Mouse (Mus musculus): ENCODE measurements around the gene Alkal2. TPM values are rescaled to one million over a fixed set of nuclear protein-coding genes. Genes with fewer than 3 reads are reported as not detected.
A peak's percentile ranks its signal among the peaks of the same experiment; 100 is the strongest.

Gene Alkal2
- polyA plus RNA-seq (2015; fragmentation: Nextera tagmentation; extraction: Ambion mirVana): not detected in 2 replicates

DNA sequence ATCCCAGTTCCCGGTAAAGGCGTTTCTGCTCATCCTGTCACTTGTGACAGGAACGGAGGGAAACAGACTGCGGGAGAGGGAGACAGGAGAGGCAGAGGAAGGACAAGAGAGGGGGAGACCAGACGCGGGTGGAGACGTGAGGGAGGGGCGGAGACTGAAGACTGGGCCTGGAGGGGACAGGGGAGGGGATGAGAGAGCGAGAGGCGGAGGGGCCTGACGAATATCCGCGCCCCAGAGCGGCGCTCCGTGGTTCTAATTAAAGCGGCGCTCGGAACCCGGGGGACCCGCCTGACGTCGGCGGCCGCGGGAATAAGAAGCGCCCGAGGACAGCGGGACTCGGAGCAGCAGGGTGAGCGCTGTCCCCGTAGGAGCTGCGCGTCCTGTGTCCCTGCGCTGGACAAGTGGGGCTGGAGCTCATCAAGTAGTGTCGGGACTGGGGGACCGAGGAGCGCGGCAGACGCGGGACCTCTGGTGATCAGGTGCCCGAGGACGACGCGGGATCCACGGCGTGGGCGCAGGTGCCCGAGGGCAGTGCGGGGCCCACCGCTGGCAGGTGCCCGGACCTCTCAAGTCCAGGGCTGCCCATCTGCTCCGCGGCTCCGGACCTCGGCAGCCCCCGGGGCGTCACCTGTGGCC, at the start of gene Alkal2:
Gene Alkal2 (plus strand): TSS at position 337 of the 636 bp plus-strand sequence.
- H3K9me3 ChIP-seq (replicated peaks): no peaks in the 10 kb centered on the region
- peak within 1 kb of the TSS; percentile 26 for H3K4me3 ChIP-seq (replicated peaks)
- H3K36me3 ChIP-seq (replicated peaks): no peaks in the 10 kb centered on the region
- peaks cover 24% of the 10 kb centered on the region for H3K4me1 ChIP-seq (replicated peaks)
- no peak within 1 kb of the TSS for H3K27ac ChIP-seq (replicated peaks)
- H3K4me2 ChIP-seq: peak within 1 kb of the TSS; percentile 51
- 2% methylated on average over 58 of the region's 58 CpGs for WGBS (ENCODE audit: insufficient replicate concordance)
- no peak within 1 kb of the TSS for H3K9ac ChIP-seq
- 0 out of 2 replicates have a peak, but pooled peaks have one; percentile 8 for ATAC-seq (ENCODE audit: insufficient read depth)
- peaks cover 80% of the 10 kb centered on the region for H3K27me3 ChIP-seq

DNA sequence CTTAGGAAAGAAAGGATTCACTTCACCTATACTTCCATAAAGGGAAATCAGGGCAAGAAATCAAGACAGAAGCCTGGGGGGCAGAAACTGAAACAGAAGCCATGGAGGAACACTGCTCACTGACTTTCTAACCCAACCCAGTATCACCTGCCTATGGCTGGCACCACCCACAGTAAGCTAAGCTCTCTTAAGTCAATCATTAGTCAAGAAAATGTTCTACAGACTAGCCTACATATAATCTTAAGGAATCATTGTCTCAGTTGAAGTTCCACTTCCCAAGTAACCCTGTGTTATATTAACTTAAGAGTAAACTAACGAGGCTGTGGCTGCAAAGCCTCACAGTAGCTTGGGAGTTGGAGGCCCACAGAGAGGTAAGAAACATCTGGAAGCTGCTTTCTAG, 35.6 kb upstream of the Alkal2 start:
- no peaks in the 10 kb centered on the region for H3K36me3 ChIP-seq (replicated peaks)
- ATAC-seq (ENCODE audit: insufficient read depth): no peak

DNA sequence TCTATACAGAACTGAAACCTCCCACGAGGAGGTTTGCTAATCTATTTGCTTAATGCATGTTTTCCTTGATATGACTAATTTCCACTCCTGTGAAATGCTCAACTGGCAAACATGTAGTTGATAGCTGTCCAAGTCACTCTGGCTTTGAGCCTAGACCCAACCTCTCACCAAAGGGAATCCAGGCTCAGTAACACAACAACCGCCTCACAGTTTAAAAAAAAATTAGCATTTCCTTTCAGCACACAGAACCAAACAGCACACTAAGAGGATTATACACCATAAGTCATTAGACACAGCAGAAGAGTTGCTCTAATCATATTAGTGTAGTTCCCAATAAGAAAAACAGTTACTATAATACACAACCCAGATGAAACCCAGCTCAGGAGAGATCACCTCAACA, 33.2 kb upstream of the Alkal2 start:
- H3K9ac ChIP-seq: no peak overlapping the region
- H3K4me2 ChIP-seq: no peak overlapping the region
- H3K36me3 ChIP-seq (replicated peaks): no peaks in the 10 kb centered on the region
- no peak overlapping the region for H3K27ac ChIP-seq (replicated peaks)
- no peak overlapping the region for H3K4me3 ChIP-seq (replicated peaks)
- no peaks in the 10 kb centered on the region for H3K27me3 ChIP-seq
- WGBS (ENCODE audit: insufficient replicate concordance): 48% methylated on average over 2 of the region's 2 CpGs
- no peaks in the 10 kb centered on the region for H3K4me1 ChIP-seq (replicated peaks)
- H3K9me3 ChIP-seq (replicated peaks): no peaks in the 10 kb centered on the region
- no peak for ATAC-seq (ENCODE audit: insufficient read depth)

More for the DNA sequence above, 35.6 kb upstream of the Alkal2 start:
- WGBS (ENCODE audit: insufficient replicate concordance): 43% methylated on average over 1 of the region's 1 CpGs
- Histone ChIP-seq H3K4me1 (replicated peaks) (no peaks in the 10 kb centered on the region), H3K4me2 (no peak overlapping the region), H3K27ac (replicated peaks) (no peak overlapping the region), H3K9ac (no peak overlapping the region), H3K4me3 (replicated peaks) (no peak overlapping the region), H3K9me3 (replicated peaks) (no peaks in the 10 kb centered on the region), H3K27me3 (no peaks in the 10 kb centered on the region)

DNA sequence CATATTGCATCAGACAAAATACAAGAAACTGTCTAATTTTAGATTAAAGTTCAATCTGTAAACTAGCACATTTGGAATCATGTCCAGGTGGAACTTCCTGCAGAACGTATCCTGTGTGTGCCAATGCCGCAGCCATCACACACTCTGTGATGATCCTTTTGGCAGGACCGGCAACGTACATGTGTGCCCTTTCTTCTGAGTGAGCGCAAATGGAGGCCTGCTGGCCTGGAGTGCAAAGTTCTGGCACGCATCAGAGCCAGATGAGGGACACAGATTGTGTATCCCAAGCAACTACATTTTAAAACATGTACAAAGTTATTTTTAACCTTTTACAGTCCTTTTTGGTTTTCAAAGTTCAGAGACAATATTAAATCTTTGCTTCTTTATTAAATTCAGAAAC, 32.3 kb upstream of the Alkal2 start:
- Histone ChIP-seq H3K9ac (no peak overlapping the region), H3K9me3 (replicated peaks) (no peaks in the 10 kb centered on the region), H3K4me2 (no peak overlapping the region), H3K4me3 (replicated peaks) (no peak overlapping the region), H3K4me1 (replicated peaks) (no peaks in the 10 kb centered on the region), H3K27me3 (no peaks in the 10 kb centered on the region), H3K36me3 (replicated peaks) (no peaks in the 10 kb centered on the region), H3K27ac (replicated peaks) (no peak overlapping the region)
- no peak for ATAC-seq (ENCODE audit: insufficient read depth)
- 78% methylated on average over 6 of the region's 6 CpGs for WGBS (ENCODE audit: insufficient replicate concordance)

DNA sequence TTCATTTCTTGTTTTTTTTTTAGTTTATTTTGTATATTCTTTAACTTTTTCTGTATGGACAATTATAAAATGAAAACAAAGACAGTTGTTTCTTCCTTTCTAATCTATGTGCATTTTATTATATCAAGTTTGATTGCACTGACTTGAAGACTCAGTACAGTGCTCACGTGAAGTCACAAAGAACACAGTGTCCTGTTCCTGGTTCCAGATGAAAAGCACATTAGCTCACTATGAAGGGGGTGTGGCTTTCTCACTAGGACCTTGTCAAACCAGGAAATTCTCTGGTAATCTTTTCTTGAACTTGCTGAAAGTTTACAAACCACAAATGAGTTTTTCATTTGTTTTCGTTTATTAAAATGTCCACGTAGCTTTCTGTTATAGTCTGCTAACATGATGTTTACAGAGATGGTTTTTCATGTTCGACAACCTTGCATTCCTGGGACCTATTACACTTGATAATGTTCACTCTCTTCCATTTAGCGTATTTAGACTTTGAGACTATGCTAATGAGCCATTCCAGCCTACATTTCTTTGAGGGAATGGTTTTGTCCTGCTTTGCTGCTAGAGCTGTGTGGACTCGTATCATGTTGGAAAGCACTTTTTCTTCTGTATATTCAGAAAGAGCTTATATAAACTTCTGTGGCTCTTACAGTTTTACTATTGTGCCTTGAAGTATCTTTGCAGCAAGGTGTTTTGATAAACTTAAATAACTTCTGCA, 28.5 kb upstream of the Alkal2 start:
- Histone ChIP-seq H3K9me3 (replicated peaks) (no peaks in the 10 kb centered on the region), H3K4me2 (no peak overlapping the region), H3K4me3 (replicated peaks) (no peak overlapping the region), H3K27ac (replicated peaks) (no peak overlapping the region), H3K9ac (no peak overlapping the region), H3K36me3 (replicated peaks) (no peaks in the 10 kb centered on the region), H3K27me3 (no peaks in the 10 kb centered on the region), H3K4me1 (replicated peaks) (no peaks in the 10 kb centered on the region)
- no peak for ATAC-seq (ENCODE audit: insufficient read depth)
- 59% methylated on average over 6 of the region's 6 CpGs for WGBS (ENCODE audit: insufficient replicate concordance)

DNA sequence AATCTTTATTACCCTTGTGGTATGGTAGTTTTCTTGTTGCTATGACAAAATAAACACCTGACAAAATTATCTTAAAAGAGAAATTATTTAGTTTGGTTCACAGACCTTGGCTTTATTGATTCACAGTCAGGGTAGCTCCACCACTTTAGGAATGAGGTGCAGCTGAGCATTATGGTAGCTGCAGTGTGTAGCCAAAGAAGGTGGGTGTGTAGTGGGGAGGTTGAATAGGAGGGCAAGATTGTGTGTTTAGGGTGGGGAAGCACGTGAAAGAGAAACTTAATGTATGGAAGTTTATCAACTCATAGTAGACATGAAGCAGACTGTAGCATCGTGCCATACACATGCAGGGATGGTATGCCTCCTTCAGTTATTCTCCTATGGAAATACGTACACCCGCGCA, 27.9 kb upstream of the Alkal2 start:
- no peaks in the 10 kb centered on the region for H3K4me1 ChIP-seq (replicated peaks)
- H3K9me3 ChIP-seq (replicated peaks): no peaks in the 10 kb centered on the region
- H3K9ac ChIP-seq: no peak overlapping the region
- no peaks in the 10 kb centered on the region for H3K27me3 ChIP-seq
- H3K36me3 ChIP-seq (replicated peaks): no peaks in the 10 kb centered on the region
- 77% methylated on average over 5 of the region's 5 CpGs for WGBS (ENCODE audit: insufficient replicate concordance)
- no peak overlapping the region for H3K27ac ChIP-seq (replicated peaks)
- ATAC-seq (ENCODE audit: insufficient read depth): no peak
- no peak overlapping the region for H3K4me3 ChIP-seq (replicated peaks)
- H3K4me2 ChIP-seq: no peak overlapping the region

DNA sequence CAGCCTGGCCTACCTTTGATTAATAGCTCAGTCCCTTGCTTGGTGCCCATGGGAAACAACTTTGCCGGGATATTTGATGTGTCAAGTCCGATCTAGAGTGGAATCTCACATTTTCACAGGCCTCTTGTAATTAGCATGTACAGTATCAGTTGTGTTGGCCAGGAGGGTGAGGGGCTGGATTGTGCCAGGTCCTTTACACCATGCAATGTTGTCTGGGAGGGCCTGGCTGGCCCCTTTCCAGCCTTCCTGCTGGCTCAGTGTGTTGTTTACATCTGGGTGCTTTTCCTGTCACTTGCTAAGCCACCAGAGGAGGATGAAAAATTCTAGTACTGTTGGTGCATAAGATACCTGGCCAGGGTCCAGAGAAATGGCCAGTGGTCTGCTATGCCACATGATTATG, 19.8 kb upstream of the Alkal2 start:
- no peak overlapping the region for H3K9ac ChIP-seq
- H3K4me1 ChIP-seq (replicated peaks): no peaks in the 10 kb centered on the region
- H3K4me3 ChIP-seq (replicated peaks): no peak overlapping the region
- H3K9me3 ChIP-seq (replicated peaks): no peaks in the 10 kb centered on the region
- no peak overlapping the region for H3K4me2 ChIP-seq
- no peak for ATAC-seq (ENCODE audit: insufficient read depth)
- H3K36me3 ChIP-seq (replicated peaks): no peaks in the 10 kb centered on the region
- no peaks in the 10 kb centered on the region for H3K27me3 ChIP-seq
- WGBS (ENCODE audit: insufficient replicate concordance): 41% methylated on average over 2 of the region's 2 CpGs
- H3K27ac ChIP-seq (replicated peaks): no peak overlapping the region

DNA sequence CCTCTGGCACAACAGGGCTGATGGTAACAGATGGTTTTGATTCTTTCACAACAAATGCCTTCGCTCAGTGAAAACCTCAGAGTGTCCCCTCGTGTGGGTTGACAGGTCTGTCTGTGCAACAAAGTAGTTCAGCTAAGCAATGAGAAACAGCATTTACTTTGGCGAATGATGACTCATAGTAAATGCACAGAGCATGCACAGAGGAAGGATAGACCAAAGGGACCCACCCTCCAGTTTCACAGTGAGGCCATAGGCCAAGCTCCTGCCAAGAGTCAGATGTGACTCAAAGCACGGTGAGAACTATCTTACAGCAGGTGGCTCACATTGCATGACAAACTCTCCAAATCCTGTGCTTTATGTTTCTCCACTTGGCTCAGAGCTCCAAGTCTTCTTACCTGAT, 18.3 kb upstream of the Alkal2 start:
- no peak for ATAC-seq (ENCODE audit: insufficient read depth)
- H3K36me3 ChIP-seq (replicated peaks): no peaks in the 10 kb centered on the region
- no peak overlapping the region for H3K9ac ChIP-seq
- 54% methylated on average over 4 of the region's 4 CpGs for WGBS (ENCODE audit: insufficient replicate concordance)
- no peaks in the 10 kb centered on the region for H3K27me3 ChIP-seq
- H3K4me1 ChIP-seq (replicated peaks): no peaks in the 10 kb centered on the region
- no peak overlapping the region for H3K4me3 ChIP-seq (replicated peaks)
- H3K4me2 ChIP-seq: no peak overlapping the region
- no peaks in the 10 kb centered on the region for H3K9me3 ChIP-seq (replicated peaks)
- H3K27ac ChIP-seq (replicated peaks): no peak overlapping the region

DNA sequence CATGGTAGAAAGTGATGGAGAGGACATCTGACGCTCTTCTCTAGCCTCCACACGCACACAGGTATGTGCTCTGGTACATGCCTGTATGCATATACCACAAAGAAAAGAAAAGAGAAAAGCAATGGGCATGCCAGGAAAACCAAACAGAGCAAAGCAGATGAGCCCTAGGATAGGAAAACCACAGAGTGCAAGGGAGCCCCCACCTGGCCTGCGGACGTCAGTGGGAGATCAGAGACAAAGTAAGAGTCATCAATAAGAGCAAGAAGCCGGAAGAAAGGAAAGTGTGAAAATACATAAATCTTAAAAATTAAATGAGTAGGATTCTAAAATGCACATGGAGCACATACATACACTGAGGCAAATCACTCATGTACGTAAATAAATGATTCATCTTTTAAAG, 4.7 kb upstream of the Alkal2 start:
- Histone ChIP-seq H3K4me2 (no peak overlapping the region), H3K36me3 (replicated peaks) (no peaks in the 10 kb centered on the region), H3K9ac (no peak overlapping the region), H3K4me3 (replicated peaks) (no peak overlapping the region), H3K9me3 (replicated peaks) (no peaks in the 10 kb centered on the region), H3K4me1 (replicated peaks) (peaks cover 5% of the 10 kb centered on the region; the same call in 1 of the 2 replicates), H3K27ac (replicated peaks) (no peak overlapping the region), H3K27me3 (peaks cover 60% of the 10 kb centered on the region)
- ATAC-seq (ENCODE audit: insufficient read depth): no peak
- 61% methylated on average over 6 of the region's 6 CpGs for WGBS (ENCODE audit: insufficient replicate concordance)

DNA sequence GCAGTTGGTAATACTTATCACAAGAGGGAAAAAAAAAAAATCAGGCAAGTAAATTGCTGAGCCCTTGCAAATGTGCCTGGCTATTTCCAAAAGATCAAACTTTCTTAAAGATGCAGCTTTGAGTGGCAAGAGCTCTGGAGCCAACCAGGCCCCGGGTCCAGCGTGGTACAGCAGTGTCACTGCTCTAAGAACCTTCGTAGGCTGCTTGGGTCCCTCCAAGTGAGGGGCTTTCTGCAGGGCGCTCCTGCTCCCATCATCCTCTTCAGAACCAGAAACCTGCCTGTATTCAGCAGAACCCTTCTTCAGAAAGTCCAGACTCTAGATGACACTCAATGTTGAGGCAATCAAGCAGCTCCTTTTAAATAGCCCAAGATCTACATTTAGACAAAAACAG, 533 bp upstream of the Alkal2 start:
- 19% methylated on average over 4 of the region's 4 CpGs for WGBS (ENCODE audit: insufficient replicate concordance)
- Histone ChIP-seq H3K9me3 (replicated peaks) (no peaks in the 10 kb centered on the region), H3K4me2 (no peak overlapping the region), H3K27me3 (peaks cover 83% of the 10 kb centered on the region), H3K9ac (no peak overlapping the region), H3K4me1 (replicated peaks) (peaks cover 22% of the 10 kb centered on the region), H3K4me3 (replicated peaks) (peak overlapping the region; percentile 26; the same call in 1 of the 2 replicates), H3K36me3 (replicated peaks) (no peaks in the 10 kb centered on the region), H3K27ac (replicated peaks) (no peak overlapping the region)
- no peak for ATAC-seq (ENCODE audit: insufficient read depth)

DNA sequence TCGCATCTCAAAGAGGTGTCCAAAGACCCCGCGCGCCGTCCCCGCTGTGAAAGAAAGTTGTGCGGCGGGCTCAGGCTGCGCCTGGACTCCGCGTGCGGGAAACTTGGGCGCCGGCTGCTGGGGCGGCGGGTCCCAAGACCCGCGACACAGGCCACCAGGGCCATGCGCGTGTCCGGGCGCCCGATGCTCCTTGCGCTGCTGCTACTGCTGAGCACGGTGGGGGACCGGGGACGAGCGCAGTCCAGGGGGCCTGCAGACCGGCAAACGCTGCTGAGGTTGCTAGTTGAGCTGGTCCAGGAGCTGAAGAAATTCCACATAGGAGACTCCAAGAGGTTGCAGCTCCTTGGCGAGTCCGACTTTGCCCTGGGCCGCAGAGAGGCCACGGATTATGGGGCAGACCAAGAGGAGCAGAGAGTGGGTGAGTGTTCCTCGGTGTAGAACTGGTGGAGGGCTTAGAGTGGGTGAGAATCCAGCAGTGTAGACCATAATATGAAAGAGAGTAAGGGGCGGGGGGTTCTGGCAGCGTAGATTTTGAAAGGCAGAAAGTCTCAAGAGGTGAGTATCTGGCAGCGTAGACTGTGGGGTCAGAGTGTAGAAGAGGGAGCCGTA, 604 bp downstream of the Alkal2 start:
- Histone ChIP-seq H3K36me3 (replicated peaks) (no peaks in the 10 kb centered on the region), H3K4me1 (replicated peaks) (peaks cover 24% of the 10 kb centered on the region), H3K27ac (replicated peaks) (no peak overlapping the region), H3K4me2 (peak overlapping the region; percentile 51), H3K4me3 (replicated peaks) (peak overlapping the region; percentile 26; the same call in 1 of the 2 replicates), H3K9ac (no peak overlapping the region), H3K27me3 (peaks cover 74% of the 10 kb centered on the region), H3K9me3 (replicated peaks) (no peaks in the 10 kb centered on the region)
- WGBS (ENCODE audit: insufficient replicate concordance): 9% methylated on average over 39 of the region's 39 CpGs
- no peak for ATAC-seq (ENCODE audit: insufficient read depth)
